Mouse (Mus musculus) liver, adult 2 months (tissue): ENCODE measurements around the gene Gm20075. TPM values are rescaled to one million over a fixed set of nuclear protein-coding genes. Genes with fewer than 3 reads are reported as not detected.

Experiments
- DNase-seq: peaks from one replicate; pipeline ENCODE4 v3.0.0-alpha.2; 2011; ENCODE audit warnings: low read depth, low spot score; ENCODE audit errors: extremely low read depth
- H3K27ac ChIP-seq: fragments of 200-500 bp; replicated peaks from 2 replicates; pipeline ENCODE4 v1.5.1; 2012; ENCODE audit warnings: low read depth, mild to moderate bottlenecking, control low read depth, inconsistent platforms, low read length; ENCODE audit not compliant: insufficient read depth
- H3K27me3 ChIP-seq: fragments of 200-500 bp; 2 replicates; pipeline ENCODE4 v1.6.1; 2012; ENCODE audit warnings: mild to moderate bottlenecking, moderate library complexity, low read length, inconsistent platforms; ENCODE audit not compliant: control insufficient read depth, insufficient read depth
- H3K36me3 ChIP-seq: fragments of 200-500 bp; 2 replicates; pipeline ENCODE4 v1.6.1; 2012; ENCODE audit warnings: low read length, inconsistent platforms; ENCODE audit not compliant: control insufficient read depth, insufficient read depth
- H3K4me1 ChIP-seq: fragments of 200-500 bp; 2 replicates; pipeline ENCODE4 v1.6.1; 2011; ENCODE audit warnings: low read length; ENCODE audit not compliant: control insufficient read depth, insufficient read depth
- H3K4me3 ChIP-seq: fragments of 200-500 bp; 2 replicates; pipeline ENCODE4 v1.5.1; 2011; ENCODE audit warnings: low read depth, mild to moderate bottlenecking, control low read depth, low read length, moderate library complexity; ENCODE audit not compliant: insufficient read depth
- H3K79me2 ChIP-seq: fragments of 200-500 bp; 2 replicates; pipeline ENCODE4 v1.6.1; 2012; ENCODE audit warnings: inconsistent platforms, mild to moderate bottlenecking, low read length, moderate library complexity; ENCODE audit not compliant: control insufficient read depth, insufficient read depth
- H3K9ac ChIP-seq: fragments of 200-500 bp; 2 replicates; pipeline ENCODE4 v1.6.1; 2012; ENCODE audit warnings: low read depth, mild to moderate bottlenecking, control low read depth, inconsistent platforms, low read length
- CTCF ChIP-seq: fragments of 200-500 bp; IDR thresholded peaks from 2 replicates; pipeline ENCODE4 v1.5.1; 2011; ENCODE audit warnings: low read depth, low read length, control low read depth
- POLR2A ChIP-seq: fragments of 200-500 bp; IDR thresholded peaks from 2 replicates; pipeline ENCODE4 v1.6.1; 2011; ENCODE audit warnings: low read length, control low read depth; ENCODE audit not compliant: insufficient read depth; ENCODE audit errors: extremely low read depth
- WGBS: fragments of 180-500 bp; shearing (Covaris S2); methylation state at CpG from one replicate; pipeline ENCODE4 v1.1.7; 2018; 5-methylcytosine and 5-hydroxymethylcytosine counted together
- polyA plus RNA-seq: library from polyadenylated mRNA; depleted of rRNA; stranded (reverse); fragments of >200 nt; gene quantifications from 2 replicates; pipeline ENCODE4 v1.2.3, GENCODE M21; 2012; rRNA removed
- total RNA-seq: library from RNA; depleted of rRNA; stranded (reverse); fragments of >200 nt; gene quantifications from 2 replicates; pipeline ENCODE4 v1.2.3, GENCODE M21; 2014; rRNA removed

Gene Gm20075
- total and polyA plus RNA-seq, 2 experiments = 1.4 TPM; not detected in 1

GRCm38 (mm10) chr13:96045396-96045795 lies 35.8 kb downstream of the Gm20075 start:
- TF ChIP-seq POLR2A = no peak
- TF ChIP-seq CTCF = no peak
- no peak overlapping the region for H3K27ac ChIP-seq
- no peaks in the 10 kb centered on the region for H3K4me1 ChIP-seq
- H3K4me3 ChIP-seq = no peak overlapping the region
- no peaks in the 10 kb centered on the region for H3K79me2 ChIP-seq
- no peaks in the 10 kb centered on the region for H3K36me3 ChIP-seq
- no peaks in the 10 kb centered on the region for H3K27me3 ChIP-seq
- no peak for DNase-seq
- H3K9ac ChIP-seq = no peak overlapping the region
- WGBS = 70% methylated on average over 5 of the region's 5 CpGs

GRCm38 (mm10) chr13:96040275-96041042 lies 40.7 kb downstream of the Gm20075 start:
- no peaks in the 10 kb centered on the region for H3K4me1 ChIP-seq
- H3K9ac ChIP-seq = no peak overlapping the region
- H3K36me3 ChIP-seq = no peaks in the 10 kb centered on the region
- no peak for DNase-seq
- H3K4me3 ChIP-seq = no peak overlapping the region
- no peak for TF ChIP-seq CTCF
- TF ChIP-seq POLR2A = no peak
- H3K79me2 ChIP-seq = no peaks in the 10 kb centered on the region
- no peak overlapping the region for H3K27ac ChIP-seq
- H3K27me3 ChIP-seq = peaks cover 3% of the 10 kb centered on the region; the same call in 1 of the 2 replicates
- 78% methylated on average over 11 of the region's 11 CpGs for WGBS

DNA sequence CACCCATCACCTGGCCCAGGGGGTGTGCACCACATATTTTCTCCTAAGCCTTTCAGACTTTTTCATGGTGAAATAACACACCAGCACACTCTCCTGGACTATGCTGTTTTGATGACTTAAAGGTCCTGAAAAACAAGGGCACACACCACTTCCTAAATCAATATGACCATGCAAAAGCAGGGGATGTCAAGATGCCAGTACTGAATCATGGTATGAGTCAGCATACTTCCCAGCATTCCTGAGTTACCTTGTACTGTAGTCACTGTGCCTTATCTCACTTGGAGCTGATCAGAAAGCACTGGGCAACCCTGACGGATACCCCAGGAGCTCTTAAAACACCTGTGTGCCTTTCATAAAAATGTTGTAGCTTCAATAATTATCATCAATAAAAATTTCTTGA lies 41.6 kb downstream of the Gm20075 start:
- H3K4me3 ChIP-seq = no peak overlapping the region
- no peaks in the 10 kb centered on the region for H3K79me2 ChIP-seq
- H3K27me3 ChIP-seq = peaks cover 3% of the 10 kb centered on the region; the same call in 1 of the 2 replicates
- no peaks in the 10 kb centered on the region for H3K4me1 ChIP-seq
- 69% methylated on average over 1 of the region's 1 CpGs for WGBS
- no peaks in the 10 kb centered on the region for H3K36me3 ChIP-seq
- TF ChIP-seq CTCF = no peak
- H3K9ac ChIP-seq = no peak overlapping the region
- DNase-seq = no peak
- H3K27ac ChIP-seq = no peak overlapping the region

DNA sequence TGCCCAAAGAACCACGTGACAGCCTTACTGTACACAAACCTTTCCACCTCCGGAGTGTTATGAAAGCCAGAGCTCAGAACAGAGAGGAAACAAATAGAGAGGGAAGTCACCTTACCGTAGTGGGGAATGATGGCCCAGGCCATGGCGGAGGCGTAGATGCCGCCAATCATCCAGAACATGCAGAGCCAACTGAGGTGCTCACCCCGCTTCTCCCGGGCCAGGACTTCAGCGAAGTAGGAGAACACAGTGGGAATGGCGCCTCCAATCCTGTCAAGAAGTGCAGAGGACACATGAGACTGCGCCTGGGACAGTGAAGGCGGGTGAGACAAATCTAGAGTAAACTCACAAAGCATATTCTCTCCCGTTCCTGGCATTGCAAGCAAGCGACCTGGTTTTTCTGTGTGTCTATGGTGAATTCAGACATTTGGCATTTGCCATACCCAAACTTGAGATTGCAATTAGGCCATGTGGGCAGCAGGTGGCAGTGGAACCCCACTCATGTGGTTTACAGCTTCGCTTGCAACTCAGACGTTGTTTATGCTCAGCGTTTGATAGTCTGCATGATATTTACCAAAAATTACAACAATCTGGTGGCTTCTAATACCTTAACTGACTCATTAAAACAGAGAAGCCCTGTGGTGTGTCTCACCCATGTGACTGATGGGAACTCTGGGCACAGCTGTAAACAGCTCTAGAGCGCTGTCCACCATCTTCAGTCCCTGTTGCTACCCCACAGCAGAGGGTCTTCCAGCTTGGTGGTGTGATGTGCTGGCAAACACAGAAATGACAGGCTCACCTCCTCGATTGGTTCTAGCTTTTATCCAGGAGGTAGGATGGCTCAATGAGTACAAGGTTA lies 50.6 kb downstream of the Gm20075 start:
- Histone ChIP-seq H3K36me3 (no peaks in the 10 kb centered on the region), H3K4me3 (no peak overlapping the region), H3K9ac (no peak overlapping the region), H3K79me2 (no peaks in the 10 kb centered on the region), H3K4me1 (no peaks in the 10 kb centered on the region), H3K27ac (no peak overlapping the region), H3K27me3 (no peaks in the 10 kb centered on the region)
- peak; percentile 75 for TF ChIP-seq CTCF
- no peak for TF ChIP-seq POLR2A
- 64% methylated on average over 19 of the region's 19 CpGs for WGBS
- DNase-seq = peak; percentile 25

Other genes with a start within 250 kb of the Gm20075 start
- 156 and 189 TPM in 2 replicates for gene Iqgap2, start 189.5 kb downstream of the Gm20075 start, total RNA-seq
- gene Iqgap2, start 189.5 kb downstream of the Gm20075 start, polyA plus RNA-seq = 21.4 and 31.5 TPM in 2 replicates
- not detected in 2 replicates for gene Gm17190, start 678 bp upstream of the Gm20075 start, total RNA-seq
- gene Gm17190, start 678 bp upstream of the Gm20075 start, polyA plus RNA-seq = not detected in 2 replicates
- gene Sv2c, start 51.2 kb upstream of the Gm20075 start, total RNA-seq = under 0.01 and 0.09 TPM in 2 replicates
- 0.02 and 0.13 TPM in 2 replicates for gene Sv2c, start 51.2 kb upstream of the Gm20075 start, polyA plus RNA-seq